Mouse (Mus musculus): Measurements from ENCODE around the gene Ccdc150. TPM values are rescaled to one million over a fixed set of nuclear protein-coding genes. Genes with fewer than 3 reads are reported as not detected.

Gene Ccdc150
- under 1 TPM; 0.15 to 0.55 TPM for total RNA-seq (2021)
- long read RNA-seq, experiment 1, partial matches to known transcripts, result 0 of 1 reads
- long read RNA-seq, experiment 1, other reads (novel, unspliced or antisense), result 1 of 1 reads
- long read RNA-seq, experiment 2, result 0 reads

GRCm38 (mm10) chr1:54250158-54250866 is at the start of gene Ccdc150:
TSS of gene Ccdc150 (plus strand) at chr1:54250683.
- peak; percentile 98 for DNase-seq

GRCm38 (mm10) chr1:54220273-54220672 is 30.2 kb upstream of the Ccdc150 start:
- DNase-seq, result no peak

- no peak for DNase-seq
These were observed 7.8 kb upstream of the Ccdc150 start for GRCm38 (mm10) chr1:54242722-54243121.

- no peak for DNase-seq
These were observed 25.1 kb downstream of the Ccdc150 start for GRCm38 (mm10) chr1:54275552-54275951.

- no peak for DNase-seq
These were observed 29.1 kb downstream of the Ccdc150 start for GRCm38 (mm10) chr1:54279628-54280027.

- no peak for DNase-seq
These were observed 30.2 kb downstream of the Ccdc150 start for GRCm38 (mm10) chr1:54280651-54281050.

GRCm38 (mm10) chr1:54306404-54306803 is 55.9 kb downstream of the Ccdc150 start:
- no peak for DNase-seq

GRCm38 (mm10) chr1:54326647-54327046 is 76.2 kb downstream of the Ccdc150 start:
- DNase-seq, result no peak

GRCm38 (mm10) chr1:54327876-54328545 is 77.5 kb downstream of the Ccdc150 start:
- no peak for DNase-seq

- peak; percentile 55 for DNase-seq
These were observed 82.5 kb downstream of the Ccdc150 start for GRCm38 (mm10) chr1:54332988-54333387.

- no peak for DNase-seq
These were observed 104.3 kb downstream of the Ccdc150 start for GRCm38 (mm10) chr1:54354786-54355185.

GRCm38 (mm10) chr1:54355485-54355884 is 105.0 kb downstream of the Ccdc150 start:
- DNase-seq, result no peak

- DNase-seq, result no peak
These were observed 106.1 kb downstream of the Ccdc150 start for GRCm38 (mm10) chr1:54356566-54356965.

GRCm38 (mm10) chr1:54377506-54378051 is 127.1 kb downstream of the Ccdc150 start:
- DNase-seq, result peak; percentile 52

- peak; percentile 70 for DNase-seq
These were observed 130.8 kb downstream of the Ccdc150 start for GRCm38 (mm10) chr1:54380978-54381914.

GRCm38 (mm10) chr1:54384221-54384620 is 133.7 kb downstream of the Ccdc150 start:
- no peak for DNase-seq

- no peak for DNase-seq
These were observed 152.3 kb downstream of the Ccdc150 start for GRCm38 (mm10) chr1:54402736-54403135.

Other genes starting within 250 kb of the Ccdc150 start
- gene Hecw2, start 55.5 kb upstream of the Ccdc150 start, total RNA-seq (2021), result 10 to 100 TPM in 1 of 2 experiments, 1 to 10 TPM in 1; 8.9 to 13.0 TPM
- 10 to 100 TPM; 18.3 to 28.4 TPM for gene Gtf3c3, start 188.3 kb downstream of the Ccdc150 start, total RNA-seq (2021)